Mouse (Mus musculus) testis, adult 2 months (tissue): ENCODE measurements at regions not wholly inside any gene's neighbourhood (a gene's known extent, or its start where the extent isn't known, plus 50 kb on each side); places are given as distances from the start of the nearest gene placed in this dataset.
A peak's percentile ranks its signal among the peaks of the same experiment; 100 is the strongest.

Experiments
- H3K27ac ChIP-seq: fragments of 200-500 bp; 2 replicates; pipeline ENCODE4 v1.5.1; 2012; ENCODE audit warnings: low read depth, low read length; ENCODE audit not compliant: control insufficient read depth, insufficient read depth
- H3K27me3 ChIP-seq: fragments of 200-500 bp; 2 replicates; pipeline ENCODE4 v1.6.1; 2012; ENCODE audit warnings: mild to moderate bottlenecking, low read length, moderate library complexity; ENCODE audit not compliant: control insufficient read depth, insufficient read depth
- H3K36me3 ChIP-seq: fragments of 200-500 bp; 2 replicates; pipeline ENCODE4 v1.6.1; 2012; ENCODE audit warnings: mild to moderate bottlenecking, low read length; ENCODE audit not compliant: control insufficient read depth, insufficient read depth
- H3K4me1 ChIP-seq: fragments of 200-500 bp; 2 replicates; pipeline ENCODE4 v1.6.1; 2012; ENCODE audit warnings: low read length; ENCODE audit not compliant: control insufficient read depth, insufficient read depth
- H3K4me3 ChIP-seq: fragments of 200-500 bp; 2 replicates; pipeline ENCODE4 v1.5.1; 2012; ENCODE audit warnings: low read depth, mild to moderate bottlenecking, low read length, moderate library complexity, mixed read lengths; ENCODE audit not compliant: control insufficient read depth
- CTCF ChIP-seq: fragments of 200-500 bp; IDR thresholded peaks from 2 replicates; pipeline ENCODE4 v1.5.1; 2012; ENCODE audit warnings: low read depth, mild to moderate bottlenecking, inconsistent platforms, low read length, moderate library complexity; ENCODE audit not compliant: control insufficient read depth, insufficient read depth, insufficient replicate concordance
- POLR2A ChIP-seq: fragments of 200-500 bp; IDR thresholded peaks from 2 replicates; pipeline ENCODE4 v1.6.1; 2012; ENCODE audit warnings: low read depth, mild to moderate bottlenecking, inconsistent platforms, low read length, moderate library complexity; ENCODE audit not compliant: control insufficient read depth

GRCm38 (mm10) chr2:134730547-134730946 is 55.3 kb upstream of the Plcb1 start:
- Histone ChIP-seq H3K27me3 (no peaks in the 10 kb centered on the region), H3K27ac (no peak overlapping the region), H3K4me3 (peak overlapping the region; percentile 84), H3K4me1 (peaks cover 7% of the 10 kb centered on the region), H3K36me3 (no peaks in the 10 kb centered on the region)
- TF ChIP-seq POLR2A, result no peak
- no peak for TF ChIP-seq CTCF

DNA sequence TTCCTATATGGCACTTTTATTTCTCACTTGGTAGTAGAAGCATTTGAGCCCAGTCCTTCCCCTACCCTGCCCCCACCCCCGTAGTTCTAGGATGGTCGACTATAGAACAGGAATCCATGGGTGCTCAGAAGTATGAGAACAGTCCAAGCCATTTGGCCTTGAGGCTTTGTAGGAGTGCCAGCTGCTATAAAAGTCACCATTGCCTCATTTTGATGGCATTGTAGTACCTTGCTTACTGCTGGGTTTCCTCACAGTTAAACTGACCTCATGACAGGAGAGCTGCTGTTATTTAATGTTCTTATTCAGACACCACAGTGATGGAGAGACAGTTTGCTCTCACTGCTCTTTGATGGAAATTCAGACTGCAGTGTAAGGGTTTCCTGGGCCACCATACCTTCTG is 59.2 kb upstream of the Plcb1 start:
- Histone ChIP-seq H3K4me3 (no peak overlapping the region), H3K36me3 (no peaks in the 10 kb centered on the region), H3K27ac (no peak overlapping the region), H3K27me3 (no peaks in the 10 kb centered on the region), H3K4me1 (peaks cover 7% of the 10 kb centered on the region)
- TF ChIP-seq CTCF (no peak), POLR2A (no peak)

DNA sequence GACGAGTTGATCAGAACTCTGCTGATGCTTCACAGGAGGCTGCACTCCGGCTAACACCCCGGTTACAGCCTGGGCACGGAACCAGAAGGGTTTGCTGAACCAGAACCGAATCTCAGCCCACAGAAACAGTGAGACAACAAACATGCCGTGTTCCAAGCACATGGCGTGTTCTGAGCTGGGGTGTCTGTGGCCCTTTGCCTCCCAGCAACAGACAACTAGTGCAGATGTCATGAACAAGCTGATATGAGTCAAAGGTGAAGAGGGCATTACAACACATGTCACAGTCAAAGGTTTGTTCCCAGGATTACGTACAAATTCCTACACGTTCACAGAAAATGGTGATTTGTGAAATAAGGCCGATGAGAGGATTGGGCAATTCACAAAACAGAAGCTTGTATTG is 61.8 kb upstream of the Plcb1 start:
- Histone ChIP-seq H3K27me3 (no peaks in the 10 kb centered on the region), H3K4me3 (no peak overlapping the region), H3K27ac (no peak overlapping the region), H3K4me1 (no peaks in the 10 kb centered on the region), H3K36me3 (no peaks in the 10 kb centered on the region)
- TF ChIP-seq POLR2A, result no peak
- no peak for TF ChIP-seq CTCF

DNA sequence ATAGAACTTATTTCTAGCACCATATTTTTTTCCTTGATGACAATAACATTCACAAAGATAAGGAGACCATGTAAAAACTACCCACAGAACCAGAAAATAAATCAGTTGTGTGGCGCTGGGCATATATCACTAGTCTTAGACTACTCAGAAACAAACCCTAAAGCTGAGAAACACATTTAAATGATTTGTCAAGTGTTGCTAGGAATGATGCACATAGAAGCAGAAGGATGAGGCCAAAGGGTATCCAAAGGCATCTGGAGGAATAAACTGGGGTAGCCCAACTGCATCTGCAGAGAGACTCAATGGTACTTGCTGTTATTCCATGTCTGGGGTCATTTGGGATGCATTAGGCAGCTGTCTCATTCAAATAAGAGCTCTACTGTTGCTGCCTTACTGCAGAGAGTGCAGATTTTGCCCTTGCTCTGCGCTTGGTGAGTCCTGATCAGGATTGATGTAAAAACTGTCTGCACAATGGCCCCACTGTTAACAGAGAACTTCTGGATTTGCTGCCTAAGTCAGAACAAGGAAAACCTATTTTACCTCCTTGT is 68.0 kb upstream of the Plcb1 start:
- Histone ChIP-seq H3K36me3 (no peaks in the 10 kb centered on the region), H3K27me3 (no peaks in the 10 kb centered on the region), H3K4me1 (no peaks in the 10 kb centered on the region), H3K27ac (no peak overlapping the region), H3K4me3 (no peak overlapping the region)
- TF ChIP-seq POLR2A, result no peak
- TF ChIP-seq CTCF, result no peak

GRCm38 (mm10) chr2:134716531-134716930 is 69.3 kb upstream of the Plcb1 start:
- Histone ChIP-seq H3K27me3 (no peaks in the 10 kb centered on the region), H3K4me1 (no peaks in the 10 kb centered on the region), H3K27ac (no peak overlapping the region), H3K4me3 (no peak overlapping the region), H3K36me3 (no peaks in the 10 kb centered on the region)
- TF ChIP-seq POLR2A, result no peak
- no peak for TF ChIP-seq CTCF

DNA sequence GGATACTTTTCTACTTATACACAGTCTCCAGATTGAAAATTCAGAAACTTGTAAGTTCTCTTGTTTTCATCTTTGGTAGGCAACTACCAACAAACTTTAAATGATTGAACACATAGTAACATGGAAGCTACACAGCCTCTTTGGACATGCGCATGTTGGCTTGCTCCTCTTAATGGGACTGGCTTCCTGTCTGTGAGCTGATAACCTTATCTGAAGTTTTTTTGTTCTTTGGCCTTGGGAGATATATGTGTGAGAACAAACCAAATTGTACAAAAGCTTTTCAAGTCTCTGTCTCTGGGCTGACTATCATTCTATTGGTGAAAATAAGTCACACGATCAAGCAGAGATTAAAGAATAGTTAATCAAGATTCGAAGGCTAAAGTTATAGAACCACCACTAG is 70.1 kb upstream of the Tmx4 start:
- no peaks in the 10 kb centered on the region for H3K4me1 ChIP-seq
- no peak overlapping the region for H3K27ac ChIP-seq
- no peak for TF ChIP-seq POLR2A
- no peak for TF ChIP-seq CTCF
- no peaks in the 10 kb centered on the region for H3K27me3 ChIP-seq
- H3K4me3 ChIP-seq, result no peak overlapping the region
- H3K36me3 ChIP-seq, result no peaks in the 10 kb centered on the region

DNA sequence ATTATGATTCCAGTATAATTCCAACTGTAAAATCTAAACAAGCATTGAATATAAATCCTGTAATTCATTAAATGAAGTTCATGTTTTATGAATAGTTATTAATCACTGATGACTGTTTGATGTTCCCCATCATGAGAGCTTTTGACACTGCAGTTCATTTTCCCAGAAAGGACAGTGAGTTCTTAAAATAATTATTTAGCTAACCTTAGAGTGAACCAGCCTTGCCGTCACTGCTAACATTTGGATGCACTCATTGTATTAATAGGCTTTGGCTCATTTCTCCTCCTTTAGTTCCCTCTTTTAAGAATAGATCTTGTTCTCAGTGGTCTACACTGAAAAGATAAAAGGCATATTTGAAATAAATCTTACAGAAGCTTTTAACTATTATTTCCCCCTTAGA is 64.8 kb upstream of the Tmx4 start:
- Histone ChIP-seq H3K27ac (no peak overlapping the region), H3K4me3 (no peak overlapping the region), H3K36me3 (no peaks in the 10 kb centered on the region), H3K4me1 (no peaks in the 10 kb centered on the region), H3K27me3 (no peaks in the 10 kb centered on the region)
- TF ChIP-seq CTCF (no peak), POLR2A (no peak)

DNA sequence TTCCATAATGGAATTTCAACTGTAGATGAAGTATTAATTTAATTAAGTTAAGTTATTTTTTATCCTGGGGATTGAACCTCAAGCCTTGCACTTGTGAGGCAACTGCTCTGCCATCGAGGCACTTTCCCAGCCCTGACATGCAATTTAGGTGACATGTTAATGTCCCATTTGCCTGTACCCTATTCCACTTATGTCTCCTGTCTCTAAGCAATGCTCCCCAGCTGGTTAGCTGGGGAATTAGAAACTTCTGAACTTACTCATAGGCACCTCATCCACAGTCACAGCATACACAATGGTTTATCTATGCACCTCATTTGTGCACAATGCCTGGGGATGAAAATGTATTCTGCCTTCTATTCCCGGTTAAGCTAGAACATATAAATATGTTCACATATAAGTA is 59.1 kb upstream of the Tmx4 start:
- no peak for TF ChIP-seq CTCF
- no peak for TF ChIP-seq POLR2A
- no peaks in the 10 kb centered on the region for H3K4me1 ChIP-seq
- H3K27me3 ChIP-seq, result no peaks in the 10 kb centered on the region

More for the DNA sequence above, 59.1 kb upstream of the Tmx4 start:
- no peak overlapping the region for H3K27ac ChIP-seq
- no peak overlapping the region for H3K4me3 ChIP-seq
- H3K36me3 ChIP-seq, result no peaks in the 10 kb centered on the region
